Mouse (Mus musculus) lung, postnatal 0 days (tissue): ENCODE data around the gene Ppef2. TPM values are rescaled to one million over a fixed set of nuclear protein-coding genes. Genes with fewer than 3 reads are reported as not detected.

Experiments
- ATAC-seq: fragments of 200-750 bp; cut with Nextera tagmentation; 2 replicates; pipeline ENCODE4 v1.8.0; 2017; ENCODE audit warnings: moderate library complexity
- DNase-seq: peaks from one replicate; pipeline ENCODE4 v3.0.0-alpha.2; 2016; ENCODE audit warnings: low spot score
- H3K27ac ChIP-seq: fragments of 300-500 bp; sonication (generic); 2 replicates; pipeline ENCODE4 v1.5.1; 2014; ENCODE audit warnings: antibody characterized with exemption, mild to moderate bottlenecking, low read length, mixed read lengths
- H3K27me3 ChIP-seq: fragments of 300-500 bp; sonication (generic); replicated peaks from 2 replicates; pipeline ENCODE4 v1.6.1; 2014; ENCODE audit warnings: low read length, mixed read lengths; ENCODE audit not compliant: insufficient read depth
- H3K36me3 ChIP-seq: fragments of 300-500 bp; sonication (generic); 2 replicates; pipeline ENCODE4 v1.6.1; 2014; ENCODE audit warnings: low read length, mixed read lengths; ENCODE audit not compliant: insufficient read depth
- H3K4me1 ChIP-seq: fragments of 300-500 bp; sonication (generic); 2 replicates; pipeline ENCODE4 v1.6.1; 2014; ENCODE audit warnings: antibody characterized with exemption, low read depth, low read length, mixed read lengths; ENCODE audit not compliant: insufficient read depth
- H3K4me2 ChIP-seq: fragments of 300-500 bp; sonication (generic); replicated peaks from 2 replicates; pipeline ENCODE4 v1.6.1; 2014; ENCODE audit warnings: low read depth, mild to moderate bottlenecking, low read length, moderate library complexity, mixed read lengths
- H3K4me3 ChIP-seq: fragments of 300-500 bp; sonication (generic); 2 replicates; pipeline ENCODE4 v1.5.1; 2014; ENCODE audit warnings: low read depth, low read length
- H3K9ac ChIP-seq: fragments of 300-500 bp; sonication (generic); replicated peaks from 2 replicates; pipeline ENCODE4 v1.6.1; 2014; ENCODE audit warnings: low read depth, mild to moderate bottlenecking
- H3K9me3 ChIP-seq: fragments of 300-500 bp; sonication (generic); 2 replicates; pipeline ENCODE4 v1.6.1; 2016; ENCODE audit warnings: low read length, mixed read lengths
- CTCF ChIP-seq: IDR thresholded peaks from 2 replicates; pipeline ENCODE4 v1.5.1; 2016; ENCODE audit warnings: antibody characterized with exemption, mild to moderate bottlenecking
- EP300 ChIP-seq: IDR thresholded peaks from 2 replicates; pipeline ENCODE4 v1.6.1; 2016; ENCODE audit warnings: antibody characterized with exemption, mild to moderate bottlenecking, control low read depth
- WGBS: fragments of 180-500 bp; shearing (Covaris S2); extraction: QIAGEN DNeasy Blood & Tissue Kit; methylation state at CpG from one replicate; pipeline ENCODE4 v1.1.7; 2014; 5-methylcytosine and 5-hydroxymethylcytosine counted together
- polyA plus RNA-seq: library from polyadenylated mRNA; unstranded; fragments of >200 nt; fragmentation: Nextera tagmentation; extraction: Ambion mirVana; gene quantifications from 2 replicates; pipeline ENCODE4 v1.2.1, GENCODE M21; 2015

Gene Ppef2
- polyA plus RNA-seq, 1 experiment from 2014 or later, result 0.14 TPM

- H3K4me3 ChIP-seq, result no peak within 1 kb of the TSS
- no peak for TF ChIP-seq CTCF
- no peak for TF ChIP-seq EP300
- no peaks in the 10 kb centered on the region for H3K27me3 ChIP-seq
- DNase-seq (no peak), ATAC-seq (no peak)
- 86% methylated on average over 4 of the region's 4 CpGs for WGBS
- H3K4me1 ChIP-seq, result no peaks in the 10 kb centered on the region
- no peaks in the 10 kb centered on the region for H3K36me3 ChIP-seq
- H3K4me2 ChIP-seq, result no peak within 1 kb of the TSS
- H3K9me3 ChIP-seq, result no peaks in the 10 kb centered on the region
- H3K27ac ChIP-seq, result no peak within 1 kb of the TSS
- H3K9ac ChIP-seq, result no peak within 1 kb of the TSS
These were observed 40.8 kb downstream of the Ppef2 start, which contains the start of gene U90926 for GRCm38 (mm10) chr5:92215308-92215707. Gene U90926, minus strand, starts transcription at chr5:92215408.

- Histone ChIP-seq H3K27ac (no peak overlapping the region), H3K4me2 (no peak overlapping the region), H3K4me1 (no peaks in the 10 kb centered on the region), H3K4me3 (no peak overlapping the region), H3K36me3 (no peaks in the 10 kb centered on the region), H3K27me3 (no peaks in the 10 kb centered on the region), H3K9me3 (no peaks in the 10 kb centered on the region), H3K9ac (no peak overlapping the region)
- ATAC-seq (no peak), DNase-seq (no peak)
- no peak for TF ChIP-seq EP300
- TF ChIP-seq CTCF, result no peak
- WGBS, result 93% methylated on average over 4 of the region's 4 CpGs
These were observed 43.8 kb downstream of the Ppef2 start for GRCm38 (mm10) chr5:92212231-92212630.

- Histone ChIP-seq H3K4me3 (no peak overlapping the region), H3K27me3 (no peaks in the 10 kb centered on the region), H3K27ac (no peak overlapping the region), H3K9ac (no peak overlapping the region), H3K4me2 (no peak overlapping the region), H3K36me3 (no peaks in the 10 kb centered on the region), H3K9me3 (no peaks in the 10 kb centered on the region), H3K4me1 (no peaks in the 10 kb centered on the region)
- 59% methylated on average over 8 of the region's 8 CpGs for whole genome bisulfite sequencing
- ATAC-seq (no peak), DNase-seq (no peak)
- TF ChIP-seq CTCF (no peak), EP300 (no peak)
These were observed 45.9 kb downstream of the Ppef2 start for GRCm38 (mm10) chr5:92210205-92210604.

GRCm38 (mm10) chr5:92206121-92206520 lies 50.0 kb downstream of the Ppef2 start:
- no peaks in the 10 kb centered on the region for H3K9me3 ChIP-seq
- TF ChIP-seq CTCF (no peak), EP300 (no peak)
- peaks cover 13% of the 10 kb centered on the region; the same call in 1 of the 2 replicates for H3K36me3 ChIP-seq
- ATAC-seq, result no peak
- no peak overlapping the region for H3K27ac ChIP-seq
- H3K4me3 ChIP-seq, result no peak overlapping the region
- WGBS, result 86% methylated on average over 6 of the region's 6 CpGs
- DNase-seq, result no peak
- no peaks in the 10 kb centered on the region for H3K4me1 ChIP-seq
- H3K27me3 ChIP-seq, result no peaks in the 10 kb centered on the region
- no peak overlapping the region for H3K9ac ChIP-seq
- no peak overlapping the region for H3K4me2 ChIP-seq

GRCm38 (mm10) chr5:92205706-92206105 lies 50.4 kb downstream of the Ppef2 start:
- ATAC-seq, result peak; percentile 50
- H3K4me2 ChIP-seq, result no peak overlapping the region
- no peaks in the 10 kb centered on the region for H3K27me3 ChIP-seq
- H3K27ac ChIP-seq, result no peak overlapping the region
- no peaks in the 10 kb centered on the region for H3K9me3 ChIP-seq
- H3K36me3 ChIP-seq, result peaks cover 16% of the 10 kb centered on the region; the same call in 1 of the 2 replicates
- H3K4me1 ChIP-seq, result no peaks in the 10 kb centered on the region
- H3K4me3 ChIP-seq, result no peak overlapping the region
- no peak for TF ChIP-seq EP300
- TF ChIP-seq CTCF, result no peak
- DNase-seq, result peak; percentile 55
- H3K9ac ChIP-seq, result no peak overlapping the region
- WGBS, result 63% methylated on average over 5 of the region's 5 CpGs

- 73% methylated on average over 7 of the region's 7 CpGs for WGBS
- Histone ChIP-seq H3K27me3 (no peaks in the 10 kb centered on the region), H3K36me3 (peaks cover 19% of the 10 kb centered on the region; the same call in 1 of the 2 replicates), H3K9ac (no peak overlapping the region), H3K4me3 (no peak overlapping the region), H3K27ac (no peak overlapping the region), H3K4me1 (no peaks in the 10 kb centered on the region), H3K4me2 (no peak overlapping the region), H3K9me3 (no peaks in the 10 kb centered on the region)
- no peak for ATAC-seq
- no peak for DNase-seq
- TF ChIP-seq EP300 (no peak), CTCF (no peak)
These were observed 50.9 kb downstream of the Ppef2 start for GRCm38 (mm10) chr5:92205184-92205583.
